Comparison of ENCODE assay signal across 25 mouse cellular contexts in genomic region chr19:46323716-46324115, GRCm38 (mm10). TPM values are rescaled to one million over a fixed set of nuclear protein-coding genes. Genes with fewer than 3 reads are reported as not detected.
DNase-seq lines count a peak whose midpoint lies in the region; ATAC-seq and TF ChIP-seq lines count a peak whose summit lies in the region.
"Had no signal": no experiment of that assay in that cellular context is flagged by ENCODE, and none has a peak within 500 bp of the region (broad histone marks: within the 10 kb centered on the region; RNA-seq: fewer than 3 reads in every experiment).

No protein-coding gene starts in this region.

- H3K27ac ChIP-seq in hindbrain, embryonic 12.5 days: no peak overlapping the region
- no peak overlapping the region for H3K27ac ChIP-seq in hindbrain, embryonic 10.5 days
- no peak overlapping the region for H3K27ac ChIP-seq in midbrain, embryonic 13.5 days
- no peak overlapping the region for H3K27ac ChIP-seq in midbrain, embryonic 11.5 days (ENCODE audit: low read depth, low read length)
- peak overlapping the region; percentile 79 for H3K27ac ChIP-seq in olfactory bulb, adult 2 months (ENCODE audit: insufficient read depth, low read depth, low read length)
- H3K27ac ChIP-seq: embryonic facial prominence, embryonic 13.5 days; forebrain, embryonic 10.5 days; kidney, postnatal 0 days; limb, embryonic 13.5 days; lung, embryonic 15.5 days; stomach, embryonic 15.5 days had no signal

- no peak for TF ChIP-seq POLR2A in olfactory bulb, adult 2 months (IDR thresholded peaks at IDR 0.05; ENCODE audit: insufficient read depth, low read depth, low read length)

- peaks cover 61% of the 10 kb centered on the region for H3K4me1 ChIP-seq in hindbrain, embryonic 12.5 days
- H3K4me1 ChIP-seq in hindbrain, embryonic 10.5 days (replicated peaks): peaks cover 77% of the 10 kb centered on the region
- peaks cover 89% of the 10 kb centered on the region for H3K4me1 ChIP-seq in midbrain, embryonic 13.5 days (replicated peaks)
- peaks cover 44% of the 10 kb centered on the region for H3K4me1 ChIP-seq in midbrain, embryonic 11.5 days (ENCODE audit: control insufficient read depth, insufficient read depth, low read length)
- peaks cover 64% of the 10 kb centered on the region for H3K4me1 ChIP-seq in olfactory bulb, adult 2 months (ENCODE audit: control insufficient read depth, insufficient read depth, low read length)

- DNase-seq in cerebellum, adult 11-12 months: peak; percentile 56
- DNase-seq in cerebellum, adult 8-10 months: no peak
- no peak for DNase-seq in hindbrain, embryonic 10.5 days (ENCODE audit: low spot score)
- no peak for DNase-seq in midbrain, embryonic 11.5 days (ENCODE audit: low spot score, missing footprints)
- DNase-seq in adrenal gland, postnatal 4 days (ENCODE audit: low spot score in 2 of 2): no peak
- DNase-seq: adrenal gland, adult 8-10 months; forebrain, postnatal 0 days; heart, postnatal 14 days; kidney, adult 8-10 months; kidney, postnatal 4 days; right cerebral cortex, adult 18-20 months had no signal

- H3K36me3 ChIP-seq in hindbrain, embryonic 12.5 days: no peaks in the 10 kb centered on the region
- no peaks in the 10 kb centered on the region for H3K36me3 ChIP-seq in hindbrain, embryonic 10.5 days
- no peaks in the 10 kb centered on the region for H3K36me3 ChIP-seq in midbrain, embryonic 13.5 days
- H3K36me3 ChIP-seq in midbrain, embryonic 11.5 days (ENCODE audit: control insufficient read depth, insufficient read depth, low read length): no peaks in the 10 kb centered on the region
- H3K36me3 ChIP-seq: embryonic facial prominence, embryonic 13.5 days; forebrain, embryonic 10.5 days; G1E; limb, embryonic 13.5 days; lung, embryonic 15.5 days; stomach, embryonic 15.5 days had no signal

- H3K9ac ChIP-seq in hindbrain, embryonic 12.5 days: peak overlapping the region; percentile 35; the same call in 1 of the 2 replicates
- H3K9ac ChIP-seq in midbrain, embryonic 13.5 days (replicated peaks): 0 out of 2 replicates have a peak overlapping the region, but pooled peaks have one; percentile 50
- H3K9ac ChIP-seq in midbrain, embryonic 11.5 days (ENCODE audit: low read length): no peak overlapping the region
- H3K9ac ChIP-seq: embryonic facial prominence, embryonic 13.5 days; limb, embryonic 13.5 days; lung, embryonic 15.5 days; stomach, embryonic 15.5 days had no signal

- peaks cover 78% of the 10 kb centered on the region for H3K27me3 ChIP-seq in hindbrain, embryonic 12.5 days
- peaks cover 89% of the 10 kb centered on the region for H3K27me3 ChIP-seq in hindbrain, embryonic 10.5 days (ENCODE audit: insufficient read depth, poor library complexity, severe bottlenecking)
- peaks cover 37% of the 10 kb centered on the region for H3K27me3 ChIP-seq in midbrain, embryonic 13.5 days
- peaks cover 34% of the 10 kb centered on the region for H3K27me3 ChIP-seq in midbrain, embryonic 11.5 days (ENCODE audit: control insufficient read depth, insufficient read depth, low read length)

- no peaks in the 10 kb centered on the region for H3K9me3 ChIP-seq in hindbrain, embryonic 12.5 days (replicated peaks)
- H3K9me3 ChIP-seq in hindbrain, embryonic 10.5 days: no peaks in the 10 kb centered on the region
- no peaks in the 10 kb centered on the region for H3K9me3 ChIP-seq in midbrain, embryonic 13.5 days
- no peaks in the 10 kb centered on the region for H3K9me3 ChIP-seq in midbrain, embryonic 11.5 days (ENCODE audit: control insufficient read depth, low read length)
- H3K9me3 ChIP-seq: embryonic facial prominence, embryonic 13.5 days; forebrain, embryonic 10.5 days; G1E; limb, embryonic 13.5 days; lung, embryonic 15.5 days; stomach, embryonic 15.5 days had no signal

- WGBS in hindbrain, embryonic 12.5 days: 71% methylated on average over 5 of the region's 5 CpGs
- WGBS in hindbrain, embryonic 10.5 days: 71% methylated on average over 5 of the region's 5 CpGs
- 74% methylated on average over 5 of the region's 5 CpGs for WGBS in midbrain, embryonic 13.5 days
- WGBS in midbrain, embryonic 11.5 days: 73% methylated on average over 5 of the region's 5 CpGs
- 64% methylated on average over 5 of the region's 5 CpGs for WGBS in olfactory bulb, adult 2 months

- no peak overlapping the region for H3K4me2 ChIP-seq in hindbrain, embryonic 12.5 days (replicated peaks)
- no peak overlapping the region for H3K4me2 ChIP-seq in midbrain, embryonic 13.5 days (replicated peaks)
- no peak overlapping the region for H3K4me2 ChIP-seq in midbrain, embryonic 11.5 days
- H3K4me2 ChIP-seq: embryonic facial prominence, embryonic 13.5 days; limb, embryonic 13.5 days; liver, embryonic 11.5 days; lung, embryonic 15.5 days; stomach, embryonic 15.5 days had no signal

- no peak for ATAC-seq in hindbrain, embryonic 12.5 days (ENCODE audit: low FRiP score)
- no peak for ATAC-seq in midbrain, embryonic 13.5 days
- no peak for ATAC-seq in midbrain, embryonic 11.5 days (ENCODE audit: low FRiP score)
- ATAC-seq: forebrain, postnatal 0 days; intestine, embryonic 16.5 days had no signal

- H3K4me3 ChIP-seq in hindbrain, embryonic 12.5 days: no peak overlapping the region
- H3K4me3 ChIP-seq in hindbrain, embryonic 10.5 days: no peak overlapping the region
- H3K4me3 ChIP-seq in midbrain, embryonic 13.5 days (replicated peaks): no peak overlapping the region
- H3K4me3 ChIP-seq in midbrain, embryonic 11.5 days (ENCODE audit: low read depth, low read length): no peak overlapping the region
- no peak overlapping the region for H3K4me3 ChIP-seq in olfactory bulb, adult 2 months (ENCODE audit: insufficient read depth, low read depth, low read length)
- H3K4me3 ChIP-seq: embryonic facial prominence, embryonic 13.5 days; forebrain, embryonic 10.5 days; limb, embryonic 13.5 days; lung, embryonic 15.5 days; stomach, embryonic 15.5 days had no signal

- TF ChIP-seq CTCF in olfactory bulb, adult 2 months (IDR thresholded peaks at IDR 0.05; ENCODE audit: insufficient read depth, low read depth, low read length): no peak

RNA-seq across cellular contexts. Expression of gene Psd, which starts 3.2 kb away (rescaled TPM):
- 33.2 and 34.7 TPM in 2 replicates for polyA plus RNA-seq in hindbrain, embryonic 12.5 days (2016; fragmentation: Nextera tagmentation; extraction: Ambion mirVana)
- 4.5 and 9.7 TPM in 2 replicates for polyA plus RNA-seq in hindbrain, embryonic 10.5 days (2016; fragmentation: Nextera tagmentation; extraction: Ambion mirVana)
- 61.7 and 69.0 TPM in 2 replicates for polyA plus RNA-seq in midbrain, embryonic 13.5 days (2015; fragmentation: Nextera tagmentation; extraction: Ambion mirVana)
- polyA plus RNA-seq in midbrain, embryonic 11.5 days (2014; fragmentation: Nextera tagmentation; extraction: Ambion mirVana): 10.7 and 11.0 TPM in 2 replicates
- not detected in 2 replicates for polyA plus RNA-seq in olfactory bulb, adult 2 months (2012; ENCODE audit: insufficient read depth, insufficient read length, low replicate concordance, missing spikeins)
- total RNA-seq in adrenal gland, postnatal 4 days (2021): 10 to 100 TPM; 19.0 to 22.6 TPM
- total RNA-seq: granulocyte monocyte progenitor cell, adult 5-6 weeks had no signal

RNA-seq across cellular contexts. Expression of gene Fbxl15, which starts 4.3 kb away (rescaled TPM):
- 26.2 and 28.3 TPM in 2 replicates for polyA plus RNA-seq in hindbrain, embryonic 12.5 days (2016; fragmentation: Nextera tagmentation; extraction: Ambion mirVana)
- polyA plus RNA-seq in hindbrain, embryonic 10.5 days (2016; fragmentation: Nextera tagmentation; extraction: Ambion mirVana): 23.2 and 28.2 TPM in 2 replicates
- 40.8 and 44.2 TPM in 2 replicates for polyA plus RNA-seq in midbrain, embryonic 13.5 days (2015; fragmentation: Nextera tagmentation; extraction: Ambion mirVana)
- polyA plus RNA-seq in midbrain, embryonic 11.5 days (2014; fragmentation: Nextera tagmentation; extraction: Ambion mirVana): 20.0 and 25.5 TPM in 2 replicates
- not detected in 2 replicates for polyA plus RNA-seq in olfactory bulb, adult 2 months (2012; ENCODE audit: insufficient read depth, insufficient read length, low replicate concordance, missing spikeins)
- total RNA-seq in adrenal gland, postnatal 4 days (2021): 10 to 100 TPM in 1 of 2 experiments, 1 to 10 TPM in 1; 9.6 to 10.4 TPM

RNA-seq across cellular contexts. Expression of gene Cuedc2, which starts 14.8 kb away (rescaled TPM):
- polyA plus RNA-seq in hindbrain, embryonic 12.5 days (2016; fragmentation: Nextera tagmentation; extraction: Ambion mirVana): 239 and 261 TPM in 2 replicates
- 260 and 279 TPM in 2 replicates for polyA plus RNA-seq in hindbrain, embryonic 10.5 days (2016; fragmentation: Nextera tagmentation; extraction: Ambion mirVana)
- polyA plus RNA-seq in midbrain, embryonic 13.5 days (2015; fragmentation: Nextera tagmentation; extraction: Ambion mirVana): 290 TPM in 2 replicates
- polyA plus RNA-seq in midbrain, embryonic 11.5 days (2014; fragmentation: Nextera tagmentation; extraction: Ambion mirVana): 215 and 221 TPM in 2 replicates
- not detected in 2 replicates for polyA plus RNA-seq in olfactory bulb, adult 2 months (2012; ENCODE audit: insufficient read depth, insufficient read length, low replicate concordance, missing spikeins)
- total RNA-seq in adrenal gland, postnatal 4 days (2021): 100 to 1,000 TPM; 106 to 112 TPM

RNA-seq across cellular contexts. Expression of gene Mfsd13a, which starts 17.2 kb away (rescaled TPM):
- 7.1 and 7.6 TPM in 2 replicates for polyA plus RNA-seq in hindbrain, embryonic 12.5 days (2016; fragmentation: Nextera tagmentation; extraction: Ambion mirVana)
- 10.0 and 11.9 TPM in 2 replicates for polyA plus RNA-seq in hindbrain, embryonic 10.5 days (2016; fragmentation: Nextera tagmentation; extraction: Ambion mirVana)
- 7.8 and 9.2 TPM in 2 replicates for polyA plus RNA-seq in midbrain, embryonic 13.5 days (2015; fragmentation: Nextera tagmentation; extraction: Ambion mirVana)
- 4.3 and 5.5 TPM in 2 replicates for polyA plus RNA-seq in midbrain, embryonic 11.5 days (2014; fragmentation: Nextera tagmentation; extraction: Ambion mirVana)
- polyA plus RNA-seq in olfactory bulb, adult 2 months (2012; ENCODE audit: insufficient read depth, insufficient read length, low replicate concordance, missing spikeins): not detected in 2 replicates
- 1 to 10 TPM; 4.8 to 5.7 TPM for total RNA-seq in adrenal gland, postnatal 4 days (2021)
- total RNA-seq: G1E; neutrophil, adult 5-6 weeks had no signal

RNA-seq across cellular contexts. Expression of gene Nfkb2, which starts 19.6 kb away (rescaled TPM):
- 4.7 and 5.0 TPM in 2 replicates for polyA plus RNA-seq in hindbrain, embryonic 12.5 days (2016; fragmentation: Nextera tagmentation; extraction: Ambion mirVana)
- 5.6 and 6.4 TPM in 2 replicates for polyA plus RNA-seq in hindbrain, embryonic 10.5 days (2016; fragmentation: Nextera tagmentation; extraction: Ambion mirVana)
- 1.8 and 2.3 TPM in 2 replicates for polyA plus RNA-seq in midbrain, embryonic 13.5 days (2015; fragmentation: Nextera tagmentation; extraction: Ambion mirVana)
- polyA plus RNA-seq in midbrain, embryonic 11.5 days (2014; fragmentation: Nextera tagmentation; extraction: Ambion mirVana): 3.2 and 3.9 TPM in 2 replicates
- polyA plus RNA-seq in olfactory bulb, adult 2 months (2012; ENCODE audit: insufficient read depth, insufficient read length, low replicate concordance, missing spikeins): not detected in 2 replicates
- total RNA-seq in adrenal gland, postnatal 4 days (2021): 10 to 100 TPM; 22.0 to 24.3 TPM

Comparison
In these comparisons a context has a peak if more than half of its experiments do, and no peak if none do; other contexts are left out.
1. RNA of gene Fbxl15, which starts 4.3 kb away (polyA plus RNA-seq): 40.8 to 44.2 TPM in midbrain, embryonic 13.5 days, 26.2 to 28.3 TPM in hindbrain, embryonic 12.5 days, 23.2 to 28.2 TPM in hindbrain, embryonic 10.5 days and 20.0 to 25.5 TPM in midbrain, embryonic 11.5 days; not detected in olfactory bulb, adult 2 months; every median in the first group is over 10 times any median in the second.
2. RNA of gene Cuedc2, which starts 14.8 kb away (polyA plus RNA-seq): 290 TPM in midbrain, embryonic 13.5 days, 260 to 279 TPM in hindbrain, embryonic 10.5 days, 239 to 261 TPM in hindbrain, embryonic 12.5 days and 215 to 221 TPM in midbrain, embryonic 11.5 days; not detected in olfactory bulb, adult 2 months; every median in the first group is over 100 times any median in the second.